22 mouse cellular contexts compared by ENCODE assay signal in the genomic region with DNA sequence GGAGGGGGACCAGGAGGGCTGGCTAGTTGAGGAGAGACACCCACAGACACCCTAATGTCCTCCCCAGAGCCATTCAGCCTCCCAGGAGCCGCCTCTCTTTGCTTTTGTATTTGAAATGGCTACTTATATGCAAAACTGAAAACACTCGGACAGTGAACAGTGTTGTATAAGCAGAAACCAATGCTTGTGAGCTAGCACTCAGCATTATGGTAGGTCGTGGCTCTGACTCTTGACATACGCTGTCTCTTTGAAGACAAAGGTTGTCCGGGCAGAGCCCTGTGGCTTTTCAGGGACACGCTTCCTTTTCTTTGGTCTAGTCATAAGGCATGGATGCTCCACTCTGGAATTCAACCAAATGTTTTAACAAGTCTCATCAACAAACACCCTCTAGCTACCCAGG.
DNase-seq lines count a peak whose midpoint lies in the region; ATAC-seq lines count a peak whose summit lies in the region.
"Had no signal": no experiment of that assay in that cellular context is flagged by ENCODE, and none has a peak within 500 bp of the region (broad histone marks: within the 10 kb centered on the region; RNA-seq: fewer than 3 reads in every experiment).

No protein-coding gene starts in this region.

- H3K27me3 ChIP-seq in heart, embryonic 12.5 days (replicated peaks), result peaks cover 56% of the 10 kb centered on the region
- H3K27me3 ChIP-seq in midbrain, embryonic 10.5 days (ENCODE audit: low read depth, poor library complexity, severe bottlenecking), result peaks cover 15% of the 10 kb centered on the region; the same call in 1 of the 2 replicates
- H3K27me3 ChIP-seq in midbrain, embryonic 14.5 days (ENCODE audit: control insufficient read depth, insufficient read depth, low read length), result no peaks in the 10 kb centered on the region
- peaks cover 18% of the 10 kb centered on the region; the same call in 1 of the 2 replicates for H3K27me3 ChIP-seq in limb, embryonic 10.5 days (ENCODE audit: low read depth, poor library complexity, severe bottlenecking)

- H3K9me3 ChIP-seq in heart, embryonic 12.5 days (replicated peaks), result no peaks in the 10 kb centered on the region
- H3K9me3 ChIP-seq in midbrain, embryonic 10.5 days (replicated peaks), result no peaks in the 10 kb centered on the region
- no peaks in the 10 kb centered on the region for H3K9me3 ChIP-seq in midbrain, embryonic 14.5 days (ENCODE audit: control insufficient read depth, low read length)
- H3K9me3 ChIP-seq in limb, embryonic 10.5 days (replicated peaks), result no peaks in the 10 kb centered on the region
- H3K9me3 ChIP-seq: limb, embryonic 15.5 days; liver, embryonic 15.5 days had no signal

- H3K36me3 ChIP-seq in heart, embryonic 12.5 days, result no peaks in the 10 kb centered on the region
- H3K36me3 ChIP-seq in midbrain, embryonic 10.5 days, result no peaks in the 10 kb centered on the region
- H3K36me3 ChIP-seq in midbrain, embryonic 14.5 days (ENCODE audit: control insufficient read depth, insufficient read depth, low read length), result no peaks in the 10 kb centered on the region
- H3K36me3 ChIP-seq in limb, embryonic 10.5 days, result no peaks in the 10 kb centered on the region
- H3K36me3 ChIP-seq: G1E; limb, embryonic 15.5 days; liver, embryonic 15.5 days had no signal

- H3K4me2 ChIP-seq in heart, embryonic 12.5 days, result peak overlapping the region; percentile 42
- no peak overlapping the region for H3K4me2 ChIP-seq in midbrain, embryonic 14.5 days (ENCODE audit: low read length)
- H3K4me2 ChIP-seq: limb, embryonic 15.5 days; liver, embryonic 15.5 days had no signal

- no peak overlapping the region for H3K4me3 ChIP-seq in heart, embryonic 12.5 days
- peak overlapping the region; percentile 37 for H3K4me3 ChIP-seq in midbrain, embryonic 10.5 days
- no peak overlapping the region for H3K4me3 ChIP-seq in midbrain, embryonic 14.5 days (replicated peaks; ENCODE audit: low read depth, low read length)
- H3K4me3 ChIP-seq in limb, embryonic 10.5 days, result peak overlapping the region; percentile 8; the same call in 1 of the 2 replicates
- H3K4me3 ChIP-seq: layer of hippocampus, adult 2 months; limb, embryonic 15.5 days; liver, embryonic 15.5 days had no signal

- H3K4me1 ChIP-seq in heart, embryonic 12.5 days (replicated peaks), result 0 out of 2 replicates have a peak, but pooled peaks cover 6% of the 10 kb centered on the region
- H3K4me1 ChIP-seq in midbrain, embryonic 10.5 days, result peaks cover 87% of the 10 kb centered on the region
- peaks cover 26% of the 10 kb centered on the region for H3K4me1 ChIP-seq in midbrain, embryonic 14.5 days (ENCODE audit: control insufficient read depth, insufficient read depth, low read length)
- H3K4me1 ChIP-seq in limb, embryonic 10.5 days, result peaks cover 68% of the 10 kb centered on the region
- H3K4me1 ChIP-seq: liver, embryonic 15.5 days had no signal

- 28% methylated on average over 6 of the region's 6 CpGs for WGBS in heart, embryonic 12.5 days
- 10% methylated on average over 6 of the region's 6 CpGs for WGBS in midbrain, embryonic 10.5 days
- 20% methylated on average over 6 of the region's 6 CpGs for WGBS in midbrain, embryonic 14.5 days
- WGBS in limb, embryonic 10.5 days, result 38% methylated on average over 6 of the region's 6 CpGs

- H3K27ac ChIP-seq in heart, embryonic 12.5 days (ENCODE audit: poor library complexity, severe bottlenecking), result no peak overlapping the region
- H3K27ac ChIP-seq in midbrain, embryonic 10.5 days (replicated peaks), result peak overlapping the region; percentile 93
- H3K27ac ChIP-seq in midbrain, embryonic 14.5 days (replicated peaks; ENCODE audit: low read depth, low read length), result no peak overlapping the region
- H3K27ac ChIP-seq in limb, embryonic 10.5 days, result peak overlapping the region; percentile 61; the same call in 1 of the 2 replicates
- H3K27ac ChIP-seq: layer of hippocampus, adult 2 months; limb, embryonic 15.5 days; liver, embryonic 15.5 days had no signal

- H3K9ac ChIP-seq in heart, embryonic 12.5 days, result no peak overlapping the region
- no peak overlapping the region for H3K9ac ChIP-seq in midbrain, embryonic 14.5 days (replicated peaks; ENCODE audit: low read length)
- H3K9ac ChIP-seq: limb, embryonic 15.5 days; liver, embryonic 15.5 days had no signal

- DNase-seq in embryo, embryonic 10.5 days (ENCODE audit: low spot score), result peak; percentile 31
- DNase-seq in embryo, embryonic 10 days (ENCODE audit: low spot score), result no peak
- no peak for DNase-seq in heart, adult 8-10 months (ENCODE audit: low spot score)
- DNase-seq in midbrain, embryonic 10.5 days (ENCODE audit: low spot score), result peak; percentile 39
- no peak for DNase-seq in midbrain, embryonic 14.5 days
- DNase-seq in limb, embryonic 10.5 days (ENCODE audit: low spot score), result no peak
- no peak for DNase-seq in right cerebral cortex, postnatal 36 days (ENCODE audit: low spot score in 2 of 2)
- DNase-seq: adrenal gland, postnatal 14 days; cerebellum, adult 9-11 months; heart, postnatal 10 days; kidney, adult 2 months; kidney, postnatal 14 days; layer of hippocampus, postnatal 36 days; spleen, adult 18-20 months; thymus, postnatal 36 days had no signal

- no peak for ATAC-seq in heart, embryonic 12.5 days (ENCODE audit: insufficient number of reproducible peaks, low FRiP score)
- ATAC-seq in midbrain, embryonic 14.5 days (ENCODE audit: low FRiP score, low TSS enrichment), result no peak
- ATAC-seq: activated CD4-positive, CD25-positive, alpha-beta regulatory T cell, adult 4 months; lung, postnatal 0 days had no signal

Comparison
In these comparisons a context has a peak if more than half of its experiments do, and no peak if none do; other contexts are left out.
1. DNase-seq: peak in embryo, embryonic 10.5 days (single experiment) and midbrain, embryonic 10.5 days (single experiment); none in embryo, embryonic 10 days (single experiment), heart, adult 8-10 months (single experiment), midbrain, embryonic 14.5 days (single experiment), limb, embryonic 10.5 days (single experiment) and right cerebral cortex, postnatal 36 days (0 of 2).
2. H3K27ac ChIP-seq: peak in midbrain, embryonic 10.5 days (single experiment) and limb, embryonic 10.5 days (single experiment); none in heart, embryonic 12.5 days (single experiment) and midbrain, embryonic 14.5 days (single experiment).
3. H3K4me3 ChIP-seq: peak in midbrain, embryonic 10.5 days (single experiment) and limb, embryonic 10.5 days (single experiment); none in heart, embryonic 12.5 days (single experiment) and midbrain, embryonic 14.5 days (single experiment).